25 mouse cellular contexts compared by ENCODE assay signal in the genomic region with DNA sequence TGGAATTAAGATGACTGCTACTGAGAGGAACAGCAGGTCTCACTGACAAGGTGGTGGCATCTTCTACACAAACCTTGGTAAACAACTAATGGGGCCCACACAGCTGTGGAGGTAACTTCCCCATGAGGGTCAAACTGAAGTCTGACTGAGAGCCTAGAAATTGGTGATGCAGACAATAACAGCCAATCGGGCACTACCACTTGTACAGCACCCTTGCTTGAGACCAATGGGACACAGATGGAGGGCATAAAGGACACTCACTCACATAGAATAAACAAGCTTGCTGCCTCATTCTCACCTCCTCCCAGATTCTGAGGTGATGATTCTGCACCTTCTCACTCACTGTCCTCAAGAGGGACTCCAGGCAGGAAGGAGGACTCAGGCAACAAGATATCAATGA. TPM values are rescaled to one million over a fixed set of nuclear protein-coding genes. Genes with fewer than 3 reads are reported as not detected.
DNase-seq lines count a peak whose midpoint lies in the region; ATAC-seq lines count a peak whose summit lies in the region.
"Had no signal": no experiment of that assay in that cellular context is flagged by ENCODE, and none has a peak within 500 bp of the region (broad histone marks: within the 10 kb centered on the region; RNA-seq: fewer than 3 reads in every experiment).

No protein-coding gene starts in this region.

- no peaks in the 10 kb centered on the region for H3K36me3 ChIP-seq in splenic B cell, adult 2 months (ENCODE audit: control insufficient read depth, insufficient read depth, low read length, poor library complexity, severe bottlenecking)
- no peaks in the 10 kb centered on the region for H3K36me3 ChIP-seq in forebrain, embryonic 12.5 days (replicated peaks)
- H3K36me3 ChIP-seq: embryonic facial prominence, embryonic 12.5 days; embryonic facial prominence, embryonic 15.5 days; forebrain, embryonic 15.5 days; heart, embryonic 12.5 days; heart, embryonic 15.5 days had no signal

- peak; percentile 7 to 17 for DNase-seq in spleen, adult 18-20 months
- DNase-seq in spleen, adult 12 weeks (ENCODE audit: low spot score): no peak
- peak; percentile 39 for DNase-seq in A20 (ENCODE audit: low read depth, low spot score)
- peak; percentile 79 for DNase-seq in splenic B cell, adult 2 months (ENCODE audit: low read depth, low spot score)
- DNase-seq: adrenal gland, adult 8-10 months; adrenal gland, postnatal 25 days; cerebellum, adult 11-12 months; cerebellum, adult 9-10 months; cerebellum, postnatal 14 days; gastrocnemius, postnatal 25 days; heart, adult 18-20 months; heart, postnatal 10 days; heart, postnatal 4 days had no signal

- no peaks in the 10 kb centered on the region for H3K9me3 ChIP-seq in forebrain, embryonic 12.5 days
- H3K9me3 ChIP-seq: embryonic facial prominence, embryonic 12.5 days; embryonic facial prominence, embryonic 15.5 days; forebrain, embryonic 15.5 days; heart, embryonic 12.5 days; heart, embryonic 15.5 days had no signal

- ATAC-seq in monocyte, adult 5-6 weeks (replicated peaks; ENCODE audit: insufficient number of reproducible peaks, low FRiP score, low TSS enrichment, poor library complexity, severe bottlenecking): peak; percentile 59
- no peak for ATAC-seq in forebrain, embryonic 12.5 days (ENCODE audit: low FRiP score)
- no peak for ATAC-seq in inflammation-experienced regulatory T-cells, adult 6 months
- ATAC-seq: activated CD4-positive, CD25-positive, alpha-beta regulatory T cell, adult 4 months; CD4-positive, CD25-positive, alpha-beta regulatory T cell, adult 4 months; forebrain, embryonic 15.5 days; hindbrain, postnatal 0 days had no signal

- H3K4me1 ChIP-seq in forebrain, embryonic 12.5 days: no peaks in the 10 kb centered on the region
- H3K4me1 ChIP-seq: embryonic facial prominence, embryonic 12.5 days; embryonic facial prominence, embryonic 15.5 days; forebrain, embryonic 15.5 days; heart, embryonic 12.5 days; heart, embryonic 15.5 days had no signal

- no peak overlapping the region for H3K4me3 ChIP-seq in forebrain, embryonic 12.5 days (replicated peaks)
- H3K4me3 ChIP-seq: embryonic facial prominence, embryonic 12.5 days; embryonic facial prominence, embryonic 15.5 days; forebrain, embryonic 15.5 days; heart, embryonic 12.5 days; heart, embryonic 15.5 days had no signal

- WGBS in forebrain, embryonic 12.5 days: 75% methylated on average over 1 of the region's 1 CpGs

- no peak overlapping the region for H3K4me2 ChIP-seq in forebrain, embryonic 12.5 days
- H3K4me2 ChIP-seq: embryonic facial prominence, embryonic 12.5 days; embryonic facial prominence, embryonic 15.5 days; forebrain, embryonic 15.5 days; heart, embryonic 12.5 days; heart, embryonic 15.5 days; hindbrain, embryonic 14.5 days had no signal

- H3K27ac ChIP-seq in forebrain, embryonic 12.5 days: no peak overlapping the region
- H3K27ac ChIP-seq: embryonic facial prominence, embryonic 12.5 days; embryonic facial prominence, embryonic 15.5 days; forebrain, embryonic 15.5 days; heart, embryonic 15.5 days; hindbrain, embryonic 14.5 days; hindbrain, postnatal 0 days had no signal

- H3K27me3 ChIP-seq in splenic B cell, adult 2 months (ENCODE audit: control insufficient read depth, insufficient read depth, low read length, poor library complexity, severe bottlenecking): no peaks in the 10 kb centered on the region
- no peaks in the 10 kb centered on the region for H3K27me3 ChIP-seq in forebrain, embryonic 12.5 days
- H3K27me3 ChIP-seq: embryonic facial prominence, embryonic 12.5 days; embryonic facial prominence, embryonic 15.5 days; forebrain, embryonic 15.5 days; heart, embryonic 12.5 days; heart, embryonic 15.5 days had no signal

- no peak overlapping the region for H3K9ac ChIP-seq in forebrain, embryonic 12.5 days
- H3K9ac ChIP-seq: embryonic facial prominence, embryonic 12.5 days; embryonic facial prominence, embryonic 15.5 days; forebrain, embryonic 15.5 days; heart, embryonic 12.5 days; heart, embryonic 15.5 days; hindbrain, embryonic 14.5 days had no signal

RNA-seq across cellular contexts. Expression of gene Wdr44, which starts 30.6 kb away (rescaled TPM):
- total RNA-seq in monocyte, adult 5-6 weeks (2017): 25.8 to 50.2 TPM (median 36.4 TPM) in 3 replicates
- 9.5 and 11.1 TPM in 2 replicates for polyA plus RNA-seq in forebrain, embryonic 12.5 days (2016; fragmentation: Nextera tagmentation; extraction: Ambion mirVana)
- 10 to 100 TPM; 29.9 to 46.9 (median 37.7) TPM for polyA plus RNA-seq in inflammation-experienced regulatory T-cells, adult 6 months (2017; shearing (Covaris generic))
